In the genomic region with DNA sequence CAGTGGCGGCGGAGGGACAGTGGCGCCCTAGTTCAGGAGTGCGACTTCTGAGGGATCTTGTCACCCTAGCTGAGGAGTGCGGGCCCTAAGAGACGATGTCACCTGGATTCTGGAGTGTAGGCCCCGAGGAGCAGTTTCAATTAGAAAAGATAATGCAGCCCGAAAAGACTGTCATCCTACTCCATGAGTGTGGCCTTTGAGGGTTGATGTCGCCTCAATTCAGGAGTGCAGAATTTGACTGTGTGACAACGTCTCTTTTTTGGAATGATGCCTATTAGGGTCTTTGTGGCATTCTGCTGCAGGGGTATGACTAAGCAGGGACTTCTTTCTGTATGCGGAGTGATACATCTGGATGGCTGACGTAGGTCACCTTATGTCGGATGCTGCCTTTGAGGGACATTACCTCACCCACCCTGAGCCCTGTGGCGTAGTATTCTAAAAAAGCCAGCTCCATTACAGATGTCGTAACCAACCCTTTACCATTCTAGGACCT, we compare ENCODE assay signal across 8 mouse cellular contexts. TPM values are rescaled to one million over a fixed set of nuclear protein-coding genes. Genes with fewer than 3 reads are reported as not detected.
DNase-seq lines count a peak whose midpoint lies in the region; ATAC-seq lines count a peak whose summit lies in the region.

No protein-coding gene starts in this region.

- WGBS in heart, embryonic 10.5 days: 1% methylated on average over 15 of the region's 15 CpGs
- WGBS in embryonic facial prominence, embryonic 15.5 days: under 1% methylated on average over 15 of the region's 15 CpGs
- 4% methylated on average over 15 of the region's 15 CpGs for WGBS in hindbrain, embryonic 10.5 days
- 5% methylated on average over 15 of the region's 15 CpGs for WGBS in midbrain, embryonic 10.5 days
- WGBS in stomach, embryonic 16.5 days: 0% methylated on average over 15 of the region's 15 CpGs

- H3K27me3 ChIP-seq in heart, embryonic 10.5 days (ENCODE audit: insufficient read depth, poor library complexity, severe bottlenecking): no peaks in the 10 kb centered on the region
- H3K27me3 ChIP-seq in embryonic facial prominence, embryonic 15.5 days: no peaks in the 10 kb centered on the region
- H3K27me3 ChIP-seq in hindbrain, embryonic 10.5 days (ENCODE audit: insufficient read depth, poor library complexity, severe bottlenecking): no peaks in the 10 kb centered on the region
- H3K27me3 ChIP-seq in midbrain, embryonic 10.5 days (ENCODE audit: low read depth, poor library complexity, severe bottlenecking): no peaks in the 10 kb centered on the region
- no peaks in the 10 kb centered on the region for H3K27me3 ChIP-seq in stomach, embryonic 16.5 days (ENCODE audit: control insufficient read depth, insufficient read depth, low read length)

- H3K4me1 ChIP-seq in heart, embryonic 10.5 days: peaks cover 16% of the 10 kb centered on the region
- peaks cover 17% of the 10 kb centered on the region for H3K4me1 ChIP-seq in embryonic facial prominence, embryonic 15.5 days
- H3K4me1 ChIP-seq in hindbrain, embryonic 10.5 days (replicated peaks): peaks cover 22% of the 10 kb centered on the region
- peaks cover 25% of the 10 kb centered on the region for H3K4me1 ChIP-seq in midbrain, embryonic 10.5 days
- H3K4me1 ChIP-seq in stomach, embryonic 16.5 days (ENCODE audit: control insufficient read depth, insufficient read depth, low read length): peaks cover 14% of the 10 kb centered on the region

- H3K4me2 ChIP-seq in embryonic facial prominence, embryonic 15.5 days (replicated peaks): peak overlapping the region; percentile 56
- peak overlapping the region; percentile 74 for H3K4me2 ChIP-seq in stomach, embryonic 16.5 days (ENCODE audit: low read depth, low read length)

- ATAC-seq in activated CD4-positive, CD25-positive, alpha-beta regulatory T cell, adult 4 months: peak; percentile 31
- ATAC-seq in embryonic facial prominence, embryonic 15.5 days (ENCODE audit: insufficient number of reproducible peaks, low FRiP score, low TSS enrichment, low read depth): peak; percentile 67
- ATAC-seq in stomach, embryonic 16.5 days (ENCODE audit: insufficient read depth, low FRiP score): peak; percentile 66

- peak; percentile 86 for DNase-seq in heart, embryonic 10.5 days (ENCODE audit: low spot score)
- no peak for DNase-seq in heart, adult 11 months
- peak; percentile 62 for DNase-seq in hindbrain, embryonic 10.5 days (ENCODE audit: low spot score)
- peak; percentile 64 to 76 for DNase-seq in left cerebral cortex, postnatal 25 days (ENCODE audit: low spot score in 2 of 2)
- no peak for DNase-seq in midbrain, embryonic 10.5 days (ENCODE audit: low spot score)

- peak overlapping the region; percentile 83 for H3K9ac ChIP-seq in embryonic facial prominence, embryonic 15.5 days
- H3K9ac ChIP-seq in stomach, embryonic 16.5 days (ENCODE audit: low read length): peak overlapping the region; percentile 89

- H3K4me3 ChIP-seq in heart, embryonic 10.5 days: peak overlapping the region; percentile 86
- H3K4me3 ChIP-seq in embryonic facial prominence, embryonic 15.5 days (replicated peaks): peak overlapping the region; percentile 93
- H3K4me3 ChIP-seq in hindbrain, embryonic 10.5 days: peak overlapping the region; percentile 82
- peak overlapping the region; percentile 81 for H3K4me3 ChIP-seq in midbrain, embryonic 10.5 days
- H3K4me3 ChIP-seq in stomach, embryonic 16.5 days (replicated peaks; ENCODE audit: low read length): peak overlapping the region; percentile 87

- peaks cover 40% of the 10 kb centered on the region for H3K36me3 ChIP-seq in heart, embryonic 10.5 days
- H3K36me3 ChIP-seq in embryonic facial prominence, embryonic 15.5 days: peaks cover 29% of the 10 kb centered on the region
- peaks cover 42% of the 10 kb centered on the region for H3K36me3 ChIP-seq in hindbrain, embryonic 10.5 days
- H3K36me3 ChIP-seq in midbrain, embryonic 10.5 days: peaks cover 42% of the 10 kb centered on the region
- peaks cover 14% of the 10 kb centered on the region for H3K36me3 ChIP-seq in stomach, embryonic 16.5 days (ENCODE audit: control insufficient read depth, insufficient read depth, low read length)

- H3K27ac ChIP-seq in heart, embryonic 10.5 days: peak overlapping the region; percentile 94
- H3K27ac ChIP-seq in embryonic facial prominence, embryonic 15.5 days (replicated peaks): peak overlapping the region; percentile 96
- peak overlapping the region; percentile 95 for H3K27ac ChIP-seq in hindbrain, embryonic 10.5 days
- H3K27ac ChIP-seq in midbrain, embryonic 10.5 days (replicated peaks): peak overlapping the region; percentile 91
- peak overlapping the region; percentile 90 for H3K27ac ChIP-seq in stomach, embryonic 16.5 days (ENCODE audit: low read length)

- intact Hi-C loops in left cerebral cortex, postnatal 25 days (cut with DNase I): loop anchor here (10.0 kb wide), 2 partner anchors 800 to 1170 kb away; no protein-coding TSS in a partner anchor

- no peaks in the 10 kb centered on the region for H3K9me3 ChIP-seq in heart, embryonic 10.5 days
- no peaks in the 10 kb centered on the region for H3K9me3 ChIP-seq in embryonic facial prominence, embryonic 15.5 days (replicated peaks)
- H3K9me3 ChIP-seq in hindbrain, embryonic 10.5 days: no peaks in the 10 kb centered on the region
- H3K9me3 ChIP-seq in midbrain, embryonic 10.5 days (replicated peaks): no peaks in the 10 kb centered on the region
- H3K9me3 ChIP-seq in stomach, embryonic 16.5 days (replicated peaks; ENCODE audit: control insufficient read depth, low read length): no peaks in the 10 kb centered on the region

RNA-seq across cellular contexts. Expression of a gene that starts 0.4 kb away (rescaled TPM):
- polyA plus RNA-seq in heart, embryonic 10.5 days (2016; fragmentation: Nextera tagmentation; extraction: Ambion mirVana): 345 and 369 TPM in 2 replicates
- polyA plus RNA-seq in activated CD4-positive, CD25-positive, alpha-beta regulatory T cell, adult 4 months (2017; shearing (Covaris generic)): 100 to 1,000 TPM; 109 to 118 TPM
- polyA plus RNA-seq in embryonic facial prominence, embryonic 15.5 days (2015; fragmentation: Nextera tagmentation; extraction: Ambion mirVana): 174 TPM in 2 replicates
- 379 and 412 TPM in 2 replicates for polyA plus RNA-seq in hindbrain, embryonic 10.5 days (2016; fragmentation: Nextera tagmentation; extraction: Ambion mirVana)
- 100 to 1,000 TPM; 888 to 952 TPM for total RNA-seq in left cerebral cortex, postnatal 25 days (2021)
- polyA plus RNA-seq in midbrain, embryonic 10.5 days (2016; fragmentation: Nextera tagmentation; extraction: Ambion mirVana): 402 and 417 TPM in 2 replicates
- polyA plus RNA-seq in stomach, embryonic 16.5 days (2015; fragmentation: Nextera tagmentation; extraction: Ambion mirVana): 181 and 188 TPM in 2 replicates

Comparison
In these comparisons a context has a peak if more than half of its experiments do, and no peak if none do; other contexts are left out.
1. DNase-seq: peak in heart, embryonic 10.5 days (single experiment), hindbrain, embryonic 10.5 days (single experiment) and left cerebral cortex, postnatal 25 days (2 of 2); none in heart, adult 11 months (single experiment) and midbrain, embryonic 10.5 days (single experiment).
2. Peak in every context shown above with its lines, with median percentiles within 50 percentile points of each other: H3K27ac ChIP-seq, H3K4me3 ChIP-seq and ATAC-seq.